Mouse (Mus musculus) fat pad, adult 2 months (tissue): ENCODE results near the gene Zdhhc6.

ENCODE experiments used
- DNase-seq: peaks from one replicate; pipeline ENCODE4 v3.0.0-alpha.2; 2011; ENCODE audit warnings: low read depth, low spot score; ENCODE audit errors: extremely low read depth

Gene Zdhhc6

GRCm38 (mm10) chr19:55305024-55305423 lies 10.8 kb downstream of the Zdhhc6 start:
- no peak for DNase-seq

DNA sequence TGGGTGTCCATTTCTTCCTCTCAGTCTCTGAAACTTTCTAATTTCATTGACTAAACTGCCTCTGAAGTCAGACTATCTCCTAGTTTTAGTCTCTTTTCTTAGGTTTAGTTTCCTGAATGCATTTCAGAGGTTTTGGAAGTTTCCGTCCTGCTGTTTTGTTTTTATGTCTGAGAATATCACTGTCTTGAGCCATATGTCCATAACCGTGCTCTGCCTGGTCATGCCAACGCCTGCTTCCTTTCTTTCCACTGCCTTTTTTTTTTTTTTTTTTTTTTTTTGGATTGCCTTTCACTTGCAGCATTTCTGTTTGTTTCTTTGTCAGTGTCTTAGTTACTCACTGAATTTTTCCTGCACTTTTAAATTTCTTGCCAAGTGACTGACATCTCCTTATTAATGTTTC lies 15.3 kb downstream of the Zdhhc6 start:
- DNase-seq: no peak

DNA sequence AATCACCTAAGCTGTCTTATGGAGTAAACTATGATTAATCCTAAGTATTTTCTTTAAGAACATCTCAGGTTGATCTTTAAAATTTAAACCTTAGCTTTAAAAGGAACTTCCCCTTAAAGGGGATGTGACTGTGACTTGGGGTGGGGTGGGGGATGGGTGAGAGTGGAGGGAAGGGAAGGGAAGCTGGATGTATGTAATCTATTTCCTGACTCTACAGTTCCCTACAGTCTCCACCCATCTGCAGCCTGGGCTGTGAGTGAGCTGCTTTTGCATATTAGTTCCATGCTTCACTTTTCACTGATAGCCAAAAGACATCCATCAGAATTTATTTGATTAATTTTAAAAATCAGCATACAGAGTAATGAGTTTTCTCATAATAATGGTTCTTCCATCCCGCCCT lies 16.5 kb downstream of the Zdhhc6 start:
- no peak for DNase-seq

- peak; percentile 62 for DNase-seq
Observed at GRCm38 (mm10) chr19:55297961-55298360, 17.9 kb downstream of the Zdhhc6 start.

GRCm38 (mm10) chr19:55297489-55297888 lies 18.3 kb downstream of the Zdhhc6 start:
- DNase-seq: no peak

GRCm38 (mm10) chr19:55296301-55296700 lies 19.5 kb downstream of the Zdhhc6 start:
- DNase-seq: no peak

GRCm38 (mm10) chr19:55295556-55295955 lies 20.3 kb downstream of the Zdhhc6 start:
- DNase-seq: no peak

DNA sequence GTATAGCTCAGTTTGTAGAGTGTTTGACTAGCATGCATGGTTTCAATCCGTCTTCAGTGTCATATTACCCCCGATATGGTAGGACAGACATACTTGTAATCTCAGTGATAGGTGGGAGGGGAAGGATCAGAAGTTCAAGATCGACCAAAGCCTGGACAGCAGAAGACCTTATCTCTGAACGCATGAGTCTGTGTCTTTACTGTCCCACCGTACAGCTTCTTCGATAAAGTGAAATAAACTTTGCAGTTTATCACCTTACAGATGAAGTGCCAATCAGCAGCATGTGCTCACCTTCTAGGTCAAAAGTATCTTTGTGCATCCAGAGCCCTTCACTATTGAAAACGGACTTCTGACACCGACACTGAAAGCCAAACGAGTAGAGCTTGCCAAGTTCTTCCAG lies 20.8 kb downstream of the Zdhhc6 start:
- DNase-seq: no peak

- no peak for DNase-seq
Observed at GRCm38 (mm10) chr19:55293175-55293574, 22.7 kb downstream of the Zdhhc6 start.

- DNase-seq: no peak
Observed at GRCm38 (mm10) chr19:55292210-55292850, 23.5 kb downstream of the Zdhhc6 start.

- no peak for DNase-seq
Observed at GRCm38 (mm10) chr19:55290621-55291270, 25.1 kb downstream of the Zdhhc6 start.

DNA sequence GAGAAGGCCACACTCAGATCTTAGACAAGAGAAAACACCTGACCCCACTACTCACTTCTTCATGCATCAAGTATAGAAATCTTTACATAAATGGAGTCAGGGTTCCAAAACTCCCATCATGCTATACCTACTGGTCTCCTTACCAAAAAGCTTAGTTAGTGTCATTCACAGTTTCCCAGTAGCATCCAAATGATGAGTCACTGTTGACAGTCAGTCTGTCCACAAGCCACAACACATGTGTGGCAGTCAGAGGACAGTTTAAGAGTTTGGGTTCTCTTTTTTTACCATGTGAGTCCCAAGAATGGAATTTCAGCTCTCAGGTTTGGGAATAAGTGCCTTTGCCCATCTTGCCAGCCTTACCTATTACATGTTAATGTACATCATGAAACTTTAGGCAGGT lies 26.9 kb downstream of the Zdhhc6 start:
- no peak for DNase-seq

GRCm38 (mm10) chr19:55286034-55286433 lies 29.8 kb downstream of the Zdhhc6 start:
- DNase-seq: no peak

DNA sequence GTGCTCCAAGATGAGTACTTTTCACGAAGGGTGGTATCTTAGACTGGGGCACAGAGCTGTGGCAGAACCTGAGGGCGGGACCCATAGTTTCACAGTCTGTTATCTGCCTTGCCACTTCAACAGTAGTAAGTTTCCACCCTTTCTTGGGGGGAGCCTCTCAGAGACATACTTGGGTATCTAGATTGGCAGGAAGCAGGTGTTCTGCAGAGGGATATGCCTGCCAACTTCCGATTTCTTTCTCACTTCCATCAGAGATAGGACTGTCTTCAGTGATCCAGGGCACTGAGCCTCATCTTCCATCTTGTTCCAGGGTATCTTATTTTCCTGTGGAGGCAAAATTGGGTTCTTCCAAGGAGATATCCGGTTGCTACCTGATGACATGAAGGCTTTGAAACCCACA lies 31.7 kb downstream of the Zdhhc6 start:
- no peak for DNase-seq

DNA sequence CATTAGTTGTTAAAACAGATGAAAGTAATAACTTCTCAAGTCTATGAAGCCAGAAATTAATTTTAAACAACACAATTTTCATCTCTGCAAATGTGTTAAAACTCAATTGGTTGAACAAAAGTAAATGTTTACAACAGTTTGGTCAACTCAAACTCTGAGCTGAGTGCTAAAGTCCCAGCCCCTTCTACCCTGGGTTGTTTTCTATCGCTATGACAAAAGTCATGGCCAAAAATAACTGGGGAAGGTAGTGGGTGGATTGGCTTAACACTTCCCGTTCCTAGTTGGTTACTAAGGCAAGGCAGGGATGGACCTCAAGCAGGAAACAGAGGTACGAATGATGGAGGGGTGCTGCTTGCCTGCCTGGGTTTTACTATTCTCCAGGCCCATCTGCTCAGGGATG lies 39.1 kb downstream of the Zdhhc6 start:
- DNase-seq: no peak

DNA sequence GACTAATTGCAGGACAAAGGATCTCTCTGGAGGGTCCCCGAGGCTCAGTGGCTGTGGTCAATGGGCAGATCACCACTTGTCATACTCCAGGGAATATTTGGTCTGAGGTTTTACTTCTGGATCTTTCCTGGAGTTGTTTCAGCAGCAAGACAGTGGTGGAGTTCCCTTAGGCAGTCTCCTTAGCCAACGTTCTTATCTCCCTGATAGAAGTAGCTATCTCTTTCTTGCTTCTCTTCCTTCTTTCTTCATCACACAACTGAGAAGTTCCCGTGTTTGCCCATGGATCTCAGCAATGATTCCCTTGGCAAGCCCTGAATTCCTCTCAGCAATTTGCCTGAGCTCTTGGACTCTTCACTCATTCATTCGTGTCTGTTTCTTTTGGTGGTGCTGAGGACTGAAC lies 39.7 kb downstream of the Zdhhc6 start:
- DNase-seq: no peak

DNA sequence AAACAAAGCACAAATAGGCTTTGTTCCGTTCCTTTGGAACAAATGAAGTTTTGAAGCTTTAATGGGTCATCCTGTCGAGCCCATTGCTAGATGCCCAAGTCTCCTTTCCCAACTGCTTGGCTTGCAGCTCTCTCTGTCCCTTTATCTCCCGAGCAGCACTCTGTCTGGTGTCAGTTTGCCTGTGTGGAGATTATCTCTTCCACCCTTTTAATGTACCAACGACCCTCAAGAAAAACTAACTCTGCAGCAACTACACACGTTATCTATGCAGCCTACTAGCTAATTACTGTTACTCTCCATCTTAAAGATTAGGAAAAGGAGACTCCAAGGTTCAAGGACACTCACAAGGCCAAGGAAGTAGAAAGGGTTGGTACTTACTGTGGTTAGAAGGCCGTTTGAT lies 42.5 kb downstream of the Zdhhc6 start:
- DNase-seq: no peak

- DNase-seq: no peak
Observed at GRCm38 (mm10) chr19:55271448-55271847, 44.4 kb downstream of the Zdhhc6 start.

- DNase-seq: no peak
Observed at GRCm38 (mm10) chr19:55269051-55269450, 46.8 kb downstream of the Zdhhc6 start.

DNA sequence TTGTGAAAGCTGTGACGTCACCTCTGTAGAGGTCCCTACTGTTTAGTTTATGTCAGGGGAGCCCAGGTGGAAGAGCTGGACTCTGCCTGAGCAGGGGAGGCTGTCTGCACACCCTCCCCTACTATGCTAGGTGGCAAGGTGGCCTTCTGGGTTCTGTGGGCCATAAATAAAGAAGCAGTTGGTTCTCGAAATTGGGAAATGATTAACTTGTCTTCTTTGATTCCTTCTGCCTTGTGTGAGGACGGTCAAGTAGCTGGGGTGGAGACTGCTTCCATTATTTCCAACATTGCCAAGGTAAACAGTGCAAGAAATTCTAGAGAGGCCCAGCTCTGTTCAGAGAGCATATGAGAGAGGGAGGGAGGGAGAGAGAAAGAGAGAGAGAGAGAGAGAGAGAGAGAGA lies 47.7 kb downstream of the Zdhhc6 start:
- DNase-seq: no peak

- peak; percentile 100 for DNase-seq
Observed at GRCm38 (mm10) chr19:55266786-55267185, 49.0 kb downstream of the Zdhhc6 start.

GRCm38 (mm10) chr19:55265269-55265668 lies 50.6 kb downstream of the Zdhhc6 start:
- no peak for DNase-seq
